Mouse (Mus musculus): ENCODE measurements around the gene Cln3.
A peak's percentile ranks its signal among the peaks of the same experiment; 100 is the strongest.

GRCm38 (mm10) chr7:126584506-126584977, 1.1 kb downstream of the Cln3 start, which contains the start of gene Apobr:
- TF ChIP-seq TCF12 (IDR thresholded peaks at IDR 0.05; ENCODE audit: low read depth, low read length) (peak; percentile 31; the same call in 1 of the 2 replicates), CTCF (conservative IDR thresholded peaks at IDR 0.05 in 1 of 2, IDR thresholded peaks at IDR 0.05 in 1 of 2; ENCODE audit: low read depth in 2 of 2, low read length in 2 of 2) (no peak), POLR2A (IDR thresholded peaks at IDR 0.05; ENCODE audit: low read depth, low read length) (peak; percentile 60; the same call in 1 of the 2 replicates), ZC3H11A (IDR thresholded peaks at IDR 0.05; ENCODE audit: low read depth, low read length) (no peak), ZNF384 (IDR thresholded peaks at IDR 0.05; ENCODE audit: low read depth, low read length) (peak; percentile 13; the same call in 1 of the 2 replicates), MEF2A (IDR thresholded peaks at IDR 0.05; ENCODE audit: borderline replicate concordance, low read depth, low read length) (no peak), CHD2 (IDR thresholded peaks at IDR 0.05; ENCODE audit: low read length) (peak; percentile 78; the same call in 1 of the 2 replicates), BHLHE40 (IDR thresholded peaks at IDR 0.05; ENCODE audit: low read depth, low read length) (peak; percentile 63), SMC3 (IDR thresholded peaks at IDR 0.05; ENCODE audit: low read depth, low read length) (no peak)
